Mouse (Mus musculus) megakaryocyte, embryonic 14.5 days (primary cell): Measurements from ENCODE around the gene Tmod3. TPM values are rescaled to one million over a fixed set of nuclear protein-coding genes. Genes with fewer than 3 reads are reported as not detected.
A peak's percentile ranks its signal among the peaks of the same experiment; 100 is the strongest.

ENCODE experiments used
- H3K27me3 ChIP-seq: replicated peaks from 2 replicates; pipeline ENCODE3; 2012; ENCODE audit warnings: inconsistent platforms
- H3K36me3 ChIP-seq: replicated peaks from 2 replicates; pipeline ENCODE3; 2012; ENCODE audit warnings: low read length, inconsistent platforms, mixed read lengths
- H3K4me1 ChIP-seq: 2 replicates; pipeline ENCODE4 v1.6.1; 2012; ENCODE audit warnings: inconsistent platforms
- H3K4me3 ChIP-seq: replicated peaks from 2 replicates; pipeline ENCODE3; 2012; ENCODE audit warnings: moderate library complexity, mild to moderate bottlenecking, inconsistent platforms
- H3K9me3 ChIP-seq: 2 replicates; pipeline ENCODE4 v1.6.1; 2012; ENCODE audit warnings: inconsistent platforms
- FLI1 ChIP-seq: IDR thresholded peaks from 2 replicates; pipeline ENCODE4 v1.6.1; 2012; ENCODE audit warnings: low read length, inconsistent platforms, mixed read lengths
- GATA1 ChIP-seq: IDR thresholded peaks from 3 replicates; pipeline ENCODE4 v1.6.1; 2012; ENCODE audit warnings: mixed read lengths, low read length, inconsistent platforms, borderline replicate concordance
- polyA plus RNA-seq: library from polyadenylated mRNA; stranded (reverse); fragments of >175 nt; gene quantifications from 2 replicates; pipeline ENCODE4 v1.2.3, GENCODE M21; 2012; ENCODE audit warnings: low replicate concordance; ENCODE audit not compliant: insufficient read depth

Tmod3 gene
- polyA plus RNA-seq, 1 experiment, result 11.0 TPM

- H3K4me1 ChIP-seq, result peaks cover 60% of the 10 kb centered on the region
- no peak for TF ChIP-seq GATA1
- no peak for TF ChIP-seq FLI1
- H3K9me3 ChIP-seq, result no peaks in the 10 kb centered on the region
- H3K4me3 ChIP-seq, result no peak overlapping the region
- no peaks in the 10 kb centered on the region for H3K27me3 ChIP-seq
- H3K36me3 ChIP-seq, result peaks cover 85% of the 10 kb centered on the region
Observed at GRCm38 (mm10) chr9:75532461-75532860, 27.0 kb downstream of the Tmod3 start.

GRCm38 (mm10) chr9:75529358-75529757 is 30.1 kb downstream of the Tmod3 start:
- Histone ChIP-seq H3K27me3 (no peaks in the 10 kb centered on the region), H3K9me3 (no peaks in the 10 kb centered on the region), H3K4me3 (no peak overlapping the region), H3K36me3 (peaks cover 83% of the 10 kb centered on the region), H3K4me1 (peaks cover 46% of the 10 kb centered on the region)
- TF ChIP-seq FLI1 (no peak), GATA1 (no peak)

- TF ChIP-seq GATA1 (no peak), FLI1 (no peak)
- Histone ChIP-seq H3K4me1 (peaks cover 41% of the 10 kb centered on the region), H3K36me3 (peaks cover 84% of the 10 kb centered on the region), H3K27me3 (no peaks in the 10 kb centered on the region), H3K4me3 (no peak overlapping the region), H3K9me3 (no peaks in the 10 kb centered on the region)
Observed at GRCm38 (mm10) chr9:75528096-75528495, 31.4 kb downstream of the Tmod3 start.

- H3K36me3 ChIP-seq, result peaks cover 84% of the 10 kb centered on the region
- no peaks in the 10 kb centered on the region for H3K9me3 ChIP-seq
Observed at GRCm38 (mm10) chr9:75527368-75528059, 31.9 kb downstream of the Tmod3 start.

GRCm38 (mm10) chr9:75523646-75524045 is 35.8 kb downstream of the Tmod3 start:
- H3K9me3 ChIP-seq, result no peaks in the 10 kb centered on the region
- peaks cover 26% of the 10 kb centered on the region for H3K4me1 ChIP-seq
- H3K27me3 ChIP-seq, result no peaks in the 10 kb centered on the region
- no peak for TF ChIP-seq GATA1
- TF ChIP-seq FLI1, result no peak
- H3K4me3 ChIP-seq, result no peak overlapping the region
- H3K36me3 ChIP-seq, result peaks cover 68% of the 10 kb centered on the region

More at GRCm38 (mm10) chr9:75527368-75528059, 31.9 kb downstream of the Tmod3 start:
- Histone ChIP-seq H3K4me1 (peaks cover 43% of the 10 kb centered on the region), H3K27me3 (no peaks in the 10 kb centered on the region), H3K4me3 (peak overlapping the region; percentile 80)
- TF ChIP-seq GATA1 (peak; percentile 74; the same call in 1 of the 3 replicates), FLI1 (no peak)

GRCm38 (mm10) chr9:75522217-75522616 is 37.2 kb downstream of the Tmod3 start:
- Histone ChIP-seq H3K27me3 (no peaks in the 10 kb centered on the region), H3K36me3 (peaks cover 67% of the 10 kb centered on the region), H3K4me1 (peaks cover 22% of the 10 kb centered on the region), H3K9me3 (no peaks in the 10 kb centered on the region), H3K4me3 (no peak overlapping the region)
- TF ChIP-seq FLI1 (no peak), GATA1 (no peak)

DNA sequence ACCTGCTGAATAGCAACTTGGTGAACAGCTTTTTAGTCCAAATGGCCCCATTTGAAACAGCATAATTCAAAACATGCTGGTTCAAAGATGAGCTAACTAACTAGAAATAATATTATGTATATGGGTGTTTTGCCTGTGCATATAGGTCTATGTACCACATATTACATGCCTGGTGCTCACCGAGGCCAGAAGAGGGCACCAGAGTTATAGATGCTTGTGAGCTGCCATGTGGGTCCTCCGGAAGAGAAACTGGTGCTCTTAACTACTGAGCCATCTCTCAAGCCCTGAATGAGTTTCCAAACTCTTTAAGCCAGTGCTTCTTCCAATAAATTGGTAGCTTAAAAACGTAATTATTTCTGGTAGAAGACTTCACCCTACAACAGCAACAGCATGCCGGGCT is 37.7 kb downstream of the Tmod3 start:
- H3K9me3 ChIP-seq, result no peaks in the 10 kb centered on the region
- TF ChIP-seq FLI1, result no peak
- no peak for TF ChIP-seq GATA1
- H3K36me3 ChIP-seq, result peaks cover 69% of the 10 kb centered on the region
- no peaks in the 10 kb centered on the region for H3K27me3 ChIP-seq
- H3K4me1 ChIP-seq, result peaks cover 21% of the 10 kb centered on the region; the same call in 1 of the 2 replicates
- no peak overlapping the region for H3K4me3 ChIP-seq

- Histone ChIP-seq H3K4me3 (no peak overlapping the region), H3K4me1 (peaks cover 18% of the 10 kb centered on the region; the same call in 1 of the 2 replicates), H3K9me3 (no peaks in the 10 kb centered on the region), H3K27me3 (no peaks in the 10 kb centered on the region), H3K36me3 (peaks cover 73% of the 10 kb centered on the region)
- TF ChIP-seq GATA1 (no peak), FLI1 (no peak)
Observed at GRCm38 (mm10) chr9:75520940-75521339, 38.5 kb downstream of the Tmod3 start.

DNA sequence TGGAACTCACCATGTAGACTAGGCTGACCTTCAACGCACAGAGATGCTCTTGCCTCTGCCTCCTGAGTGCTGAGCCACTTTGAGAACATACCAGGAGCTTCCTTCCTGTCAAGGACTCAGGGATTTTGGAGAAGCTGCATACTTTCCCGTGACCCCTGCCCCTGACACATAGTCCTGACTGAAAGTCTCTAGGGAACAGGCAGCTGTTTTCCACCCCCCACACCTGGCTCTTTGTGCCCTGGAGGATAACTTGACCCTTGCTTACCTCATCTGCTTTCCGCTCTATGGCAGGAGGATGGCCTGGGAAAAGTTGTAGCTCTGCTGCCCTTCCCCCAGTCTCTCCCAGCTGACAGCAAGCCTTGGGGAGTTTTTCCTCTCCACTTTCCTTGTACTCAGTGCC is 41.7 kb downstream of the Tmod3 start:
- TF ChIP-seq FLI1 (no peak), GATA1 (no peak)
- H3K36me3 ChIP-seq, result peaks cover 79% of the 10 kb centered on the region
- peaks cover 16% of the 10 kb centered on the region; the same call in 1 of the 2 replicates for H3K4me1 ChIP-seq
- no peaks in the 10 kb centered on the region for H3K27me3 ChIP-seq
- no peaks in the 10 kb centered on the region for H3K9me3 ChIP-seq
- no peak overlapping the region for H3K4me3 ChIP-seq

DNA sequence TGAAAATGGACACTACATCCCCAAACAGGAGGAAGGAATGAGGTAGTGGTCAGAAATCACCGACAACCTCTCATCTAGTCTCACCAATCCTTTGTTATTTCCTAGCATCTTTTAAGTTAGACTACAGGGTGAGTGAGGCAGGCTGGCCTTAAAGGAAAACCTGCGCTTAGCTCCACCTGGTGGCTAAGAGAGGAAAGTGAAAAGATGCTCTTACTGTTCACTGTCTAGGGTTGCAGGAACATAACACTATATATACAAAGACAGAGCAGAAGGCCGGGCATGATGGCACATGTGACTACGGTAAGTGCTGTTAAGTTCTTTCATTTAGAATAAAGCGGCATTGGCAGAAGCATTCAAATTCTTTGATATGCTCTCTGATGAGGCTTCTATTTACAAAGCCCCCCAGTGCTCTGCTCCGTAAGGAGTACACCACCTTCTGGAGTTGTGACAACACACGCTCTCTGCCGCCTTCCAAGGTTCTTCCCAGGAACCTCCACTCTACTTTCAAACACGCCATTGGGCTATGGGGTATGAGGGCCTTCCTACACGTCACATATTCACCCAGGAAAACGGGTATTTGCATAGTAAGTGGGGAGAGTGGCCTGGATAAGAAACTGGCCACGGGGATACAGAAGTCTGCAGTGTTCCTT is 43.9 kb downstream of the Tmod3 start:
- no peaks in the 10 kb centered on the region for H3K27me3 ChIP-seq
- no peaks in the 10 kb centered on the region for H3K9me3 ChIP-seq
- H3K4me3 ChIP-seq, result no peak overlapping the region
- H3K4me1 ChIP-seq, result peaks cover 10% of the 10 kb centered on the region; the same call in 1 of the 2 replicates
- peaks cover 80% of the 10 kb centered on the region for H3K36me3 ChIP-seq
- no peak for TF ChIP-seq FLI1
- TF ChIP-seq GATA1, result no peak
